Mouse (Mus musculus): Measurements from ENCODE around the gene Sash3.
A peak's percentile ranks its signal among the peaks of the same experiment; 100 is the strongest.
"Not testable (repeated sequence)": the region's sequence is repeated elsewhere in the genome, so short reads cannot be mapped to it uniquely, and the experiment has no call there.

The Sash3 gene

GRCm38 (mm10) chrX:48202436-48202835 lies 56.2 kb downstream of the Sash3 start:
- ATAC-seq (ENCODE audit: low TSS enrichment) = peak; percentile 35

GRCm38 (mm10) chrX:48202995-48203394 lies 56.8 kb downstream of the Sash3 start:
- ATAC-seq (ENCODE audit: low TSS enrichment) = no peak

- ATAC-seq (ENCODE audit: low TSS enrichment) = no peak
Observed at GRCm38 (mm10) chrX:48203763-48204162, 57.5 kb downstream of the Sash3 start.

GRCm38 (mm10) chrX:48204469-48204868 lies 58.2 kb downstream of the Sash3 start:
- no peak for ATAC-seq (ENCODE audit: low TSS enrichment)

- ATAC-seq (ENCODE audit: low TSS enrichment) = peak; percentile 28; the same call in 1 of the 2 replicates
Observed at GRCm38 (mm10) chrX:48207761-48208487, 61.7 kb downstream of the Sash3 start.

- ATAC-seq (ENCODE audit: low TSS enrichment) = peak; percentile 98
Observed at GRCm38 (mm10) chrX:48208519-48209185, 62.4 kb downstream of the Sash3 start, which contains the start of gene Zdhhc9. Gene Zdhhc9, minus strand, starts transcription at chrX:48208878.

- not testable (repeated sequence) for ATAC-seq (ENCODE audit: low TSS enrichment)
Observed at GRCm38 (mm10) chrX:48209746-48210145, 63.5 kb downstream of the Sash3 start.
